Mouse (Mus musculus) gonadal fat pad, adult 2 months (tissue): ENCODE results near the gene Apom. TPM values are rescaled to one million over a fixed set of nuclear protein-coding genes. Genes with fewer than 3 reads are reported as not detected.

Experiments
- DNase-seq: peaks from one replicate; pipeline ENCODE4 v3.0.0-alpha.2; 2012; ENCODE audit warnings: low read depth
- polyA plus RNA-seq: library from polyadenylated mRNA; depleted of rRNA; stranded (reverse); fragments of >200 nt; gene quantifications from 2 replicates; pipeline ENCODE4 v1.2.3, GENCODE M21; 2012

The Apom gene
- polyA plus RNA-seq, 1 experiment: 0.11 TPM

GRCm38 (mm10) chr17:35158850-35159593 lies 27.2 kb upstream of the Apom start:
- DNase-seq: no peak

GRCm38 (mm10) chr17:35157661-35158175 lies 25.9 kb upstream of the Apom start:
- no peak for DNase-seq

GRCm38 (mm10) chr17:35157254-35157653 lies 25.4 kb upstream of the Apom start:
- no peak for DNase-seq

GRCm38 (mm10) chr17:35156461-35157200 lies 24.8 kb upstream of the Apom start:
- DNase-seq: no peak

GRCm38 (mm10) chr17:35155451-35155850 lies 23.6 kb upstream of the Apom start:
- DNase-seq: no peak

GRCm38 (mm10) chr17:35154616-35155015 lies 22.8 kb upstream of the Apom start:
- no peak for DNase-seq

- DNase-seq: no peak
Measured at GRCm38 (mm10) chr17:35153931-35154330, 22.1 kb upstream of the Apom start.

GRCm38 (mm10) chr17:35153077-35153476 lies 21.2 kb upstream of the Apom start:
- DNase-seq: no peak

GRCm38 (mm10) chr17:35152121-35152520 lies 20.3 kb upstream of the Apom start:
- DNase-seq: no peak

GRCm38 (mm10) chr17:35147922-35148639 lies 16.2 kb upstream of the Apom start:
- no peak for DNase-seq

- DNase-seq: no peak
Measured at GRCm38 (mm10) chr17:35147348-35147747, 15.5 kb upstream of the Apom start.

- DNase-seq: no peak
Measured at GRCm38 (mm10) chr17:35146139-35146538, 14.3 kb upstream of the Apom start.

GRCm38 (mm10) chr17:35141971-35142370 lies 10.1 kb upstream of the Apom start:
- DNase-seq: no peak

GRCm38 (mm10) chr17:35140490-35140996 lies 8.7 kb upstream of the Apom start:
- DNase-seq: no peak

GRCm38 (mm10) chr17:35139269-35139668 lies 7.4 kb upstream of the Apom start:
- DNase-seq: no peak

GRCm38 (mm10) chr17:35135591-35136320 lies 3.9 kb upstream of the Apom start:
- DNase-seq: no peak

- DNase-seq: peak; percentile 67
Measured at GRCm38 (mm10) chr17:35134801-35135590, 3.1 kb upstream of the Apom start, which contains the start of gene Bag6. Gene Bag6 (plus strand): TSS chr17:35135178.

GRCm38 (mm10) chr17:35133517-35133916 lies 1.7 kb upstream of the Apom start:
- no peak for DNase-seq

GRCm38 (mm10) chr17:35132174-35132560 lies 317 bp upstream of the Apom start:
- DNase-seq: no peak

GRCm38 (mm10) chr17:35131038-35131437 lies 812 bp downstream of the Apom start:
- DNase-seq: no peak

- no peak for DNase-seq
Measured at GRCm38 (mm10) chr17:35128996-35129395, 2.9 kb downstream of the Apom start.
